Mouse (Mus musculus) liver, embryonic 12.5 days (tissue): ENCODE measurements around the gene Stard3nl. TPM values are rescaled to one million over a fixed set of nuclear protein-coding genes. Genes with fewer than 3 reads are reported as not detected.

ENCODE experiments used
- ATAC-seq: fragments of 200-750 bp; cut with Nextera tagmentation; 2 replicates; pipeline ENCODE4 v1.8.0; 2017; ENCODE audit warnings: moderate number of reproducible peaks, mild to moderate bottlenecking, moderate library complexity
- H3K27ac ChIP-seq: fragments of 300-500 bp; sonication (generic); 2 replicates; pipeline ENCODE4 v1.5.1; 2016; ENCODE audit warnings: mild to moderate bottlenecking
- H3K27me3 ChIP-seq: fragments of 300-500 bp; sonication (generic); replicated peaks from 2 replicates; pipeline ENCODE4 v1.6.1; 2016; ENCODE audit warnings: mild to moderate bottlenecking, moderate library complexity
- H3K36me3 ChIP-seq: fragments of 300-500 bp; sonication (generic); 2 replicates; pipeline ENCODE4 v1.6.1; 2016; ENCODE audit warnings: mild to moderate bottlenecking, moderate library complexity
- H3K4me1 ChIP-seq: fragments of 300-500 bp; sonication (generic); 2 replicates; pipeline ENCODE4 v1.6.1; 2016
- H3K4me2 ChIP-seq: fragments of 300-500 bp; sonication (generic); 2 replicates; pipeline ENCODE4 v1.6.1; 2016; ENCODE audit warnings: mild to moderate bottlenecking, moderate library complexity
- H3K4me3 ChIP-seq: fragments of 300-500 bp; sonication (generic); 2 replicates; pipeline ENCODE4 v1.5.1; 2016; ENCODE audit warnings: mild to moderate bottlenecking, moderate library complexity
- H3K9ac ChIP-seq: fragments of 300-500 bp; sonication (generic); 2 replicates; pipeline ENCODE4 v1.6.1; 2016; ENCODE audit warnings: mild to moderate bottlenecking, moderate library complexity
- H3K9me3 ChIP-seq: fragments of 300-500 bp; sonication (generic); replicated peaks from 2 replicates; pipeline ENCODE4 v1.6.1; 2016; ENCODE audit warnings: mild to moderate bottlenecking, moderate library complexity
- WGBS: fragments of 180-500 bp; shearing (Covaris S2); methylation state at CpG from one replicate; pipeline ENCODE4 v1.1.7; 2016; ENCODE audit not compliant: insufficient replicate concordance; 5-methylcytosine and 5-hydroxymethylcytosine counted together
- polyA plus RNA-seq: library from polyadenylated mRNA; unstranded; fragments of >200 nt; fragmentation: Nextera tagmentation; extraction: Ambion mirVana; gene quantifications from 2 replicates; pipeline ENCODE4 v1.2.1, GENCODE M21; 2016

Stard3nl gene
- 29.8 and 33.5 TPM in 2 replicates for polyA plus RNA-seq

GRCm38 (mm10) chr13:19395688-19396354, at the start of gene Stard3nl:
Gene Stard3nl, minus strand, starts transcription at chr13:19395795.
- Histone ChIP-seq H3K4me1 (peaks cover 21% of the 10 kb centered on the region), H3K4me2 (peak within 1 kb of the TSS; percentile 89), H3K27ac (peak within 1 kb of the TSS; percentile 77), H3K36me3 (no peaks in the 10 kb centered on the region), H3K4me3 (peak within 1 kb of the TSS; percentile 91), H3K9ac (peak within 1 kb of the TSS; percentile 89), H3K27me3 (no peaks in the 10 kb centered on the region), H3K9me3 (no peaks in the 10 kb centered on the region)
- 1% methylated on average over 37 of the region's 37 CpGs for WGBS
- ATAC-seq, result peak; percentile 99

- H3K4me1 ChIP-seq, result no peaks in the 10 kb centered on the region
- no peak for ATAC-seq
- no peaks in the 10 kb centered on the region for H3K36me3 ChIP-seq
- 65% methylated on average over 10 of the region's 10 CpGs for WGBS
- no peaks in the 10 kb centered on the region for H3K9me3 ChIP-seq
- H3K4me3 ChIP-seq, result no peak overlapping the region
- H3K9ac ChIP-seq, result no peak overlapping the region
- H3K4me2 ChIP-seq, result no peak overlapping the region
- no peaks in the 10 kb centered on the region for H3K27me3 ChIP-seq
- H3K27ac ChIP-seq, result no peak overlapping the region
Observed at GRCm38 (mm10) chr13:19438040-19438439, 42.4 kb upstream of the Stard3nl start.

GRCm38 (mm10) chr13:19429812-19430370, 34.3 kb upstream of the Stard3nl start:
- Histone ChIP-seq H3K4me3 (no peak overlapping the region), H3K36me3 (no peaks in the 10 kb centered on the region), H3K4me2 (no peak overlapping the region), H3K9me3 (no peaks in the 10 kb centered on the region), H3K9ac (no peak overlapping the region), H3K27me3 (no peaks in the 10 kb centered on the region), H3K4me1 (no peaks in the 10 kb centered on the region; the same call in 1 of the 2 replicates), H3K27ac (no peak overlapping the region)
- ATAC-seq, result no peak
- 55% methylated on average over 4 of the region's 4 CpGs for WGBS

- H3K9me3 ChIP-seq, result no peaks in the 10 kb centered on the region
- H3K36me3 ChIP-seq, result no peaks in the 10 kb centered on the region
- H3K4me1 ChIP-seq, result no peaks in the 10 kb centered on the region; the same call in 1 of the 2 replicates
- no peak overlapping the region for H3K27ac ChIP-seq
- no peak for ATAC-seq
- no peak overlapping the region for H3K9ac ChIP-seq
- H3K27me3 ChIP-seq, result no peaks in the 10 kb centered on the region
- no peak overlapping the region for H3K4me2 ChIP-seq
- no peak overlapping the region for H3K4me3 ChIP-seq
- 69% methylated on average over 5 of the region's 5 CpGs for WGBS
Observed at GRCm38 (mm10) chr13:19428076-19428475, 32.5 kb upstream of the Stard3nl start.

GRCm38 (mm10) chr13:19424563-19424962, 29.0 kb upstream of the Stard3nl start:
- ATAC-seq, result no peak
- H3K4me1 ChIP-seq, result no peaks in the 10 kb centered on the region
- no peaks in the 10 kb centered on the region for H3K27me3 ChIP-seq
- no peaks in the 10 kb centered on the region for H3K36me3 ChIP-seq
- H3K9me3 ChIP-seq, result no peaks in the 10 kb centered on the region
- H3K4me3 ChIP-seq, result no peak overlapping the region
- no peak overlapping the region for H3K9ac ChIP-seq
- no peak overlapping the region for H3K27ac ChIP-seq
- H3K4me2 ChIP-seq, result no peak overlapping the region
- WGBS, result 81% methylated on average over 4 of the region's 4 CpGs

- no peak overlapping the region for H3K27ac ChIP-seq
- no peak overlapping the region for H3K4me2 ChIP-seq
- ATAC-seq, result no peak
- no peaks in the 10 kb centered on the region for H3K9me3 ChIP-seq
- H3K4me3 ChIP-seq, result no peak overlapping the region
- 44% methylated on average over 1 of the region's 1 CpGs for WGBS
- H3K4me1 ChIP-seq, result no peaks in the 10 kb centered on the region
- no peak overlapping the region for H3K9ac ChIP-seq
- H3K27me3 ChIP-seq, result no peaks in the 10 kb centered on the region
- no peaks in the 10 kb centered on the region for H3K36me3 ChIP-seq
Observed at GRCm38 (mm10) chr13:19422521-19422920, 26.9 kb upstream of the Stard3nl start.

GRCm38 (mm10) chr13:19417885-19418521, 22.4 kb upstream of the Stard3nl start:
- Histone ChIP-seq H3K4me1 (no peaks in the 10 kb centered on the region), H3K4me3 (no peak overlapping the region)
- no peak for ATAC-seq

GRCm38 (mm10) chr13:19415894-19416531, 20.4 kb upstream of the Stard3nl start:
- H3K36me3 ChIP-seq, result no peaks in the 10 kb centered on the region
- no peak overlapping the region for H3K4me3 ChIP-seq
- no peaks in the 10 kb centered on the region for H3K9me3 ChIP-seq
- no peak for ATAC-seq
- no peaks in the 10 kb centered on the region for H3K4me1 ChIP-seq
- H3K4me2 ChIP-seq, result no peak overlapping the region
- H3K27ac ChIP-seq, result no peak overlapping the region
- no peak overlapping the region for H3K9ac ChIP-seq
- H3K27me3 ChIP-seq, result no peaks in the 10 kb centered on the region
- 58% methylated on average over 8 of the region's 8 CpGs for WGBS

More at GRCm38 (mm10) chr13:19417885-19418521, 22.4 kb upstream of the Stard3nl start:
- no peaks in the 10 kb centered on the region for H3K9me3 ChIP-seq
- no peak overlapping the region for H3K9ac ChIP-seq
- H3K27me3 ChIP-seq, result no peaks in the 10 kb centered on the region
- no peaks in the 10 kb centered on the region for H3K36me3 ChIP-seq
- 59% methylated on average over 4 of the region's 4 CpGs for WGBS
- H3K27ac ChIP-seq, result no peak overlapping the region
- no peak overlapping the region for H3K4me2 ChIP-seq

GRCm38 (mm10) chr13:19415337-19415736, 19.7 kb upstream of the Stard3nl start:
- Histone ChIP-seq H3K4me3 (no peak overlapping the region), H3K27me3 (no peaks in the 10 kb centered on the region), H3K36me3 (no peaks in the 10 kb centered on the region), H3K9me3 (no peaks in the 10 kb centered on the region), H3K4me1 (no peaks in the 10 kb centered on the region), H3K4me2 (no peak overlapping the region), H3K9ac (no peak overlapping the region), H3K27ac (no peak overlapping the region)
- WGBS, result 62% methylated on average over 1 of the region's 1 CpGs
- no peak for ATAC-seq

- Histone ChIP-seq H3K4me3 (no peak overlapping the region), H3K4me2 (no peak overlapping the region), H3K9me3 (no peaks in the 10 kb centered on the region), H3K27ac (no peak overlapping the region), H3K9ac (no peak overlapping the region), H3K27me3 (no peaks in the 10 kb centered on the region), H3K36me3 (no peaks in the 10 kb centered on the region), H3K4me1 (no peaks in the 10 kb centered on the region)
- no peak for ATAC-seq
- 72% methylated on average over 2 of the region's 2 CpGs for WGBS
Observed at GRCm38 (mm10) chr13:19412334-19412939, 16.8 kb upstream of the Stard3nl start.

GRCm38 (mm10) chr13:19411886-19412285, 16.3 kb upstream of the Stard3nl start:
- Histone ChIP-seq H3K36me3 (no peaks in the 10 kb centered on the region), H3K27ac (no peak overlapping the region), H3K4me2 (no peak overlapping the region), H3K4me3 (no peak overlapping the region), H3K9me3 (no peaks in the 10 kb centered on the region), H3K4me1 (no peaks in the 10 kb centered on the region), H3K27me3 (no peaks in the 10 kb centered on the region), H3K9ac (no peak overlapping the region)
- no peak for ATAC-seq
- WGBS, result 51% methylated on average over 5 of the region's 5 CpGs

GRCm38 (mm10) chr13:19410694-19411093, 15.1 kb upstream of the Stard3nl start:
- WGBS, result 66% methylated on average over 4 of the region's 4 CpGs
- ATAC-seq, result no peak
- no peak overlapping the region for H3K9ac ChIP-seq
- no peaks in the 10 kb centered on the region for H3K36me3 ChIP-seq
- no peaks in the 10 kb centered on the region for H3K27me3 ChIP-seq
- H3K9me3 ChIP-seq, result no peaks in the 10 kb centered on the region
- no peak overlapping the region for H3K4me2 ChIP-seq
- no peak overlapping the region for H3K4me3 ChIP-seq
- H3K4me1 ChIP-seq, result no peaks in the 10 kb centered on the region
- no peak overlapping the region for H3K27ac ChIP-seq
